In the genomic region with DNA sequence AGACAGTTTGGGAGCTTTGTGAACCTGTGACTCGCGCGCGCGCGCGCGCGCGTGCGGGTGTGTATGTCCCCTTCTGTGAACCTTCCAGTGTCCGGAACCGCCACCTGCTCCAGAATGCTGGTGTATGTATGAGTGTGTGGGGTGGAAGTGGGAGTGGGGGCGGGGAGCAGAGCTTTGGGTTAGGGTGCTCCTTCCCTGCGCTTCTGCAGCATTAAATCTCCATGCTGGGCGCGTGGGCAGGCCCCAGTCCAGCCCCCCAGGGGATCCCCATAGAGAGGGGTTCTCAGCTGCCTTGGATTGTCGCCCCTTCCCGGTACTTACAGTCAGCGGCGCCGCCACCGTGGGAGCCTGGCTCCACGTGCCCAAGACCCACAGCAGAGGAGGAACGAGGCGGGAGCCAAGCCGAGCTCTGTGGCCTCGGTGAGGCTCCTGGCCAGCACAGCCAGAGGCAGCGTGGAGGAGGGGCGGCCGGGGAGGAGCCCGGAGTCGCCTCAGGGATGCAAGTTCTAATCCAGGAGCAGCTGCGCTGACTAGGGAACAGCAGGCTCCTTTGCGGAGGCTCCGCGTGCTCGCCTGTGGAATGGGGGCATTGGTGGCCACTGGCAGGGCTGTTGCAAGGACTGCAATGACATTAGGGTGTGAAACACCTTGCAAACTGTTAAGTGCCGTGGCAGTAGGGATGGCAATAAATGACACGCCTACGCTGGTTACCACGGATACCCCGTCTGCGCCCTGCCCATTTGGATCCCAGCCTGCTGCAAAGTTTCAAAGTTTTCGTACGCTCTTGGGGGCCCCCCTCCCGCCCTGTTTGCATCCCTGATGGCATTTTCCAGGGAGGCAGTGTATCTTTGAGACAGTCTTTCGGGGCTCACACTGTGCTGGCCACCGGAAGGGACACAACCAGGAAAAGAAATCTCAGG, we compare ENCODE assay signal across 8 mouse cellular contexts. TPM values are rescaled to one million over a fixed set of nuclear protein-coding genes. Genes with fewer than 3 reads are reported as not detected.
DNase-seq lines count a peak whose midpoint lies in the region; ATAC-seq lines count a peak whose summit lies in the region.

A gene (minus strand): TSS at position 664 of the 920 bp plus-strand sequence.

- H3K9me3 ChIP-seq in heart, embryonic 16.5 days (replicated peaks; ENCODE audit: control insufficient read depth, low read length) = no peaks in the 10 kb centered on the region
- H3K9me3 ChIP-seq in forebrain, embryonic 16.5 days (ENCODE audit: control insufficient read depth, low read length) = no peaks in the 10 kb centered on the region

- H3K4me2 ChIP-seq in heart, embryonic 16.5 days (ENCODE audit: low read depth, low read length) = peak within 1 kb of the TSS; percentile 30
- H3K4me2 ChIP-seq in forebrain, embryonic 16.5 days (ENCODE audit: low read length) = peak within 1 kb of the TSS; percentile 42

- no peak within 1 kb of the TSS for H3K27ac ChIP-seq in heart, embryonic 16.5 days (ENCODE audit: low read length)
- H3K27ac ChIP-seq in forebrain, embryonic 16.5 days (ENCODE audit: low read length) = no peak within 1 kb of the TSS

- H3K4me1 ChIP-seq in heart, embryonic 16.5 days (ENCODE audit: control insufficient read depth, insufficient read depth, low read length) = no peaks in the 10 kb centered on the region; the same call in 1 of the 2 replicates
- H3K4me1 ChIP-seq in forebrain, embryonic 16.5 days (replicated peaks; ENCODE audit: control insufficient read depth, insufficient read depth, low read length) = peaks cover 12% of the 10 kb centered on the region

- 3% methylated on average over 49 of the region's 49 CpGs for WGBS in heart, embryonic 16.5 days
- 2% methylated on average over 49 of the region's 49 CpGs for WGBS in forebrain, embryonic 16.5 days

- peak within 1 kb of the TSS; percentile 9; the same call in 1 of the 2 replicates for H3K4me3 ChIP-seq in heart, embryonic 16.5 days (ENCODE audit: low read length)
- peak within 1 kb of the TSS; percentile 22 for H3K4me3 ChIP-seq in forebrain, embryonic 16.5 days (replicated peaks; ENCODE audit: low read length)

- no peak for DNase-seq in heart, postnatal 4 days
- peak; percentile 67 for DNase-seq in R1 (ENCODE audit: low read depth, low spot score)
- DNase-seq in adipocyte (ENCODE audit: low spot score) = no peak
- no peak for DNase-seq in gastrocnemius, postnatal 25 days
- no peak for DNase-seq in spleen, postnatal 14 days (ENCODE audit: low spot score in 2 of 2)

- H3K36me3 ChIP-seq in heart, embryonic 16.5 days (ENCODE audit: control insufficient read depth, insufficient read depth) = no peaks in the 10 kb centered on the region
- H3K36me3 ChIP-seq in forebrain, embryonic 16.5 days (ENCODE audit: control insufficient read depth, insufficient read depth) = no peaks in the 10 kb centered on the region

- ATAC-seq in heart, embryonic 16.5 days (replicated peaks; ENCODE audit: extremely low read depth, insufficient read depth, low FRiP score) = no peak
- no peak for ATAC-seq in forebrain, embryonic 16.5 days
- peak; percentile 23 for ATAC-seq in megakaryocyte, adult 5-6 weeks (ENCODE audit: poor library complexity, severe bottlenecking)

- peaks cover 65% of the 10 kb centered on the region for H3K27me3 ChIP-seq in heart, embryonic 16.5 days (ENCODE audit: control insufficient read depth, insufficient read depth, low read length)
- H3K27me3 ChIP-seq in forebrain, embryonic 16.5 days (replicated peaks; ENCODE audit: control insufficient read depth, insufficient read depth, low read length) = peaks cover 35% of the 10 kb centered on the region

- no peak within 1 kb of the TSS for H3K9ac ChIP-seq in heart, embryonic 16.5 days (ENCODE audit: low read length)
- 0 out of 2 replicates have a peak within 1 kb of the TSS, but pooled peaks have one; percentile 5 for H3K9ac ChIP-seq in forebrain, embryonic 16.5 days (replicated peaks; ENCODE audit: low read depth, low read length)

RNA-seq across cellular contexts. Expression of the gene that starts here (rescaled TPM):
- 0.17 and 0.35 TPM in 2 replicates for polyA plus RNA-seq in heart, embryonic 16.5 days (2015; fragmentation: Nextera tagmentation; extraction: Ambion mirVana)
- under 1 TPM in 1 of 2 experiments, not detected in 1; 0.43 TPM for total RNA-seq in heart, postnatal 4 days (2021)
- polyA plus RNA-seq in forebrain, embryonic 16.5 days (2015; fragmentation: Nextera tagmentation; extraction: Ambion mirVana) = not detected in 2 replicates
- 0.25 TPM in 1 of 2 replicates, not detected in the other for total RNA-seq in megakaryocyte, adult 5-6 weeks (2015)
- 0.08 TPM in 1 of 2 replicates, not detected in the other for total RNA-seq in megakaryocyte, adult 5-6 weeks (2017)
- not detected for total RNA-seq in gastrocnemius, postnatal 25 days (2021)

Comparison
In these comparisons a context has a peak if more than half of its experiments do, and no peak if none do; other contexts are left out.
1. Peak in ATAC-seq in megakaryocyte, adult 5-6 weeks; RNA of the gene not detected or under 1 TPM.